Mouse (Mus musculus) bone marrow, adult 2 months (tissue): ENCODE measurements around the gene Metap1d.

ENCODE experiments used
- CTCF ChIP-seq: fragments of 200-500 bp; IDR thresholded peaks from 2 replicates; pipeline ENCODE4 v1.5.1; 2011; ENCODE audit warnings: low read length, control low read depth; ENCODE audit not compliant: control insufficient read depth, insufficient read depth
- POLR2A ChIP-seq: fragments of 200-500 bp; IDR thresholded peaks from 2 replicates; pipeline ENCODE4 v1.6.1; 2011; ENCODE audit warnings: low read depth, mild to moderate bottlenecking, control low read depth, low read length, borderline replicate concordance; ENCODE audit not compliant: control insufficient read depth

DNA sequence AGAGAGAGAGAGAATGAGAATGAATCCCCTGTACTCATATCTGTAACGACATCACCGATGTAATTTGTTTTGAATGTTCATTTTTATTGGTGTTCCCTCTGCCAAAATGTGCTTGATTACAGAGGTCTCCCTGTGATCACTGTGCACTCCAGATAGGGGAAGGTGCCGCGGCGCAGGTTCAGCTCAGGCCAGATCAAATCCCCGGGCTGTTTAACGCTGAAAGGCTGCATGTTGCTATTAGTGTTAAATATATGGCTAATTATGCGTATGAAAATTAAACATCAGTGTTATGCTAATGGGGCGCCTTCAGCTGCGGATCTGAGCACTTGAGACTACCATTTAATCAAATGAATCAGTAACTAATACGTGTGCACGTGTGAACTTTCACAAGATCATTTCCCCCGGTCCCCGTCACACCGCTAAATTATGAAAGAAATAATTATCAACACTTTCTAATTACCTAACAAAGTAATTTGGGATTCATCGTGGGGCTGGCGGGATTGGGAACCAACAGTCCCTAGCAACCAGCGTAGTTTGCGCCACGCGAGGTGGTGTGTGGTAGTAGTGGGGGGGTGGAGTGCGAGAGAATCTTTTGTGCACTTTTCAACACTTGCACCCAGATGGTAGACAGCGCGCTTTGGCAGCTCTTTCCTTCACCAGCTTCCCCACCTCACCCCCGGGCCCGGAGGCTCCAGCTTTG lies 75.1 kb downstream of the Metap1d start, which contains the start of gene Dlx1:
- TF ChIP-seq POLR2A: no peak
- no peak for TF ChIP-seq CTCF
